Mouse (Mus musculus): ENCODE measurements around the gene Ptprg.

Gene Ptprg

GRCm38 (mm10) chr14:12112548-12113011 is 559.2 kb downstream of the Ptprg start:
- DNase-seq, result peak; percentile 55

GRCm38 (mm10) chr14:12113326-12113725 is 560.0 kb downstream of the Ptprg start:
- DNase-seq, result no peak

GRCm38 (mm10) chr14:12114016-12114415 is 560.7 kb downstream of the Ptprg start:
- DNase-seq, result no peak

DNA sequence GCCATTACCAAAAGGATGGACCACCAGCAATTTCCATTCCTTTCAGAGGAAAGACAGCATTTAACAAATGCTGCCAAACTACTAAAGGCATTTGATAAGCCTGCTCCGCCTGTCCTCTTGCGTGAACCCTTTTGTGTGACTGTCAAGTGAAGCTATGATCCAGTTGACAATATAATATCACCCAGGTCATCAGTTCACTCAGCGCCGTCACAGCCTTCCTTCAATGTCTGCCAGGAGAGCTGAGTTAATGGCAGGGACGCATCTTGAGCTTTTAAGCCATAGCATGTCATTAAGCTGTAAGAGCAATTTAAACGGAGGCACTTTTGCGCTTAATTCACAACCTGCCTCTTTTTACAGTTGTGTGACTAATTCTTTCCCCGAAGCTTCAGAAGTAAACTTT is 565.9 kb downstream of the Ptprg start:
- no peak for DNase-seq

DNA sequence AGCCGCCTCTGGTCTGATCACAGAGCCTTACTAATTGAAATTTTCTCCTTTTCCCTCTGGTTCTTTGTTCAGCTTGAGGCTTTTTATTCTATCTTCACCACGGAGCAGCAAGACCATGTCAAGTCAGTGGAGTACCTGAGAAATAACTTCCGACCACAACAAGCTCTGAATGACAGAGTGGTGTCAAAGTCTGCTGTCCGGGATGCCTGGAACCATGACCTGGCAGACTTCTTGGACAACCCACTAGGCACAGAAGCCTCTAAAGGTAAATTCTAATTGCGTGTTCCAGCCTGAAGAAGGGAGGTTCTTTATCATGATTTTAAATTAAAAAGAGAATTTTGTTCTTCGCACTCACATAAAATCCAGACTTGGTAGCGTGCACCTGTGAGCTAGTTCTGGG is 568.6 kb downstream of the Ptprg start:
- DNase-seq, result no peak

DNA sequence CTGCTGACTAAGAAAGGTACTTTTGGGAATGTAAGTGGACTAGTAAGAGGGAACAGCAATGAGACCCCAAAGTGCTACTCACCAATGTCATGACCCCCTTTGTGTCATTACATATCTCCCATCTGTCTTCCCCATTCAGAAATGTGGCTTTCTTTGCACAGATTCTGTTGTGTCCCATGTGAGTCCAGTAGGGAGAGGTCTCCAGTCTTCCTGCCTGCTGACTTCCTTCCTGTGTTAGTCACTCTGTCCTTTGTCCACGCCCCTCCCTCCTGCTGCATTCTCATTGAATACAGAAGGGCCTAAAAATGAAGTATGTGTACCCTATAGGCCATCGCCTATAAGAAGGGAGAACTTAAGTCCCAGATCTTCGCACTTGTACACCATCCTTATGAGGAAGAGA is 571.4 kb downstream of the Ptprg start:
- no peak for DNase-seq

DNA sequence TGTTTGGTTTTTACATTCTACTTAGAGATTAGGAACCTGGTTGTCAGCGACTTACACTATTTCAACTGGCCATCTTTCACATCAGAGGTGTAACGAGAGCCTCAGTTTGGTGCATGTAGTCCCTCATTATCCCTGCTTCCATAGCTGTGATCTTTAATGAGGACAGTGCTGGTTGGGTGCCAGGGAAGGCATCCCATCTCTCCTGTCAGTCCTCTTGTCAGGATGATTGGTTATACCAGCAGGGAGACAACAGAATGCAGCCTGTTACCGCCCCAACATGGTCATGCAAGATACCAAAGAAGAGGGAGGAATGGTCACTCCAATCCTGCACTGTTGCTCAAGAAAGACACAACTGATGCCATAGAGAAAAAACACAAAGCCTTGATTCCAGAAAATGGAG is 574.6 kb downstream of the Ptprg start:
- DNase-seq, result no peak

- DNase-seq, result peak; percentile 30
Observed at GRCm38 (mm10) chr14:12132046-12132615, 578.8 kb downstream of the Ptprg start.

DNA sequence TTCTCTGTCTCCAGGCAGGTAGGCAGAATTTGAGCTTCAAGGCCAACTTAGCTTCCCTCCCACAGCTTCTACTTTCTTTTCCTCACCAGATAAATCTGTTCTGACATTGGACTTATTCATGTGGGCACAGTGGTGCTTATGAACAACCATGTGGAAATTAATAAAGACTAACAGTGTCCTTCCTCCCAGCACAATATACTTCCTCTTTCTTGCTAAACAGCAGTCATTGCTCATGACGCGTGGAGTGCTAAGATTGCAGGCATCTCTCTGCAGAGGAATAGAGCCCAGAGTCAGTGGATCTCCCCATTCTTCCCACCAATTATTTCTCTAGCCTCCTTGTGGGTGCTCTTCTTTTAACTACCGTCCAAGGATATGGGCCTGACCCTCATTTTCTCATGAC is 579.8 kb downstream of the Ptprg start:
- DNase-seq, result no peak

DNA sequence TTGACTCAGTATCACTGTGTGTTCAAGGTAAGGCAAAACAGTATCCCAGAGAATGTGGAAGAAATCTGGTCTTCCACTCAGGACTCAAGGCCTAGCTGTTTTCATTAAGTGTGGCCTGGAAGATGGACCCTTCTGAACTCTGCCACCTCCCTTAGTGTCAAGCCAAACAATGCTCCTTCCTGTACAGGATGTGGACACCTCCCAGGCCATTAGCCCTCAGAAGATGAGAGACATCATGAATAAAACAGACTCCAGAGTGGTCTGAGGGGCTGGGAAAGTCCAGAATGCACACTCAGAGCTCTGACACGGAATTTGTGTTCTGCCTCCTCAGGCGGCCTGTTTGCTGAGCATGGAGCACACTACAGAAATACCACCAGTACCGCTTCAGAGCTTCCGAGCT is 581.2 kb downstream of the Ptprg start:
- peak; percentile 30 for DNase-seq

DNA sequence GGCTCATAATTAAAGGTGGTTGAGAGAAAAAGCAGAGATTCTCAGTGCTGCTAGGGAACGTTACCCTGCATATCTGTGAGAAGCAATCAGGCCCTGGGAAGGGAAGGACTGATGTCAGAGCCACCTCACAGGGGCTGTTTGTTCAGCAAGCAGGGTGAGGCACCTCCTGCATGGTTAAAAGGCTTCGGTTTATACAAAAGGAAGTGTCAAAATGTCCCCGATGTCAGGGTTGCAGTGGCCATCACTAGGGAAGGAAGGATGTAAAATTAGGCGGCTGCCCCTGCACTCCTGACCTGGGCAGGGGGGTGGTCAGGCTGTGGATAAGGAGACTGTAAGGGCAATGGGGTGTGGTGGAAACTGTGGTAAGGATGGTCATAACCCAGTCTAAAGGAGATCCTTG is 583.2 kb downstream of the Ptprg start:
- DNase-seq, result no peak

GRCm38 (mm10) chr14:12139643-12140481 is 586.5 kb downstream of the Ptprg start:
- peak; percentile 69 for DNase-seq

DNA sequence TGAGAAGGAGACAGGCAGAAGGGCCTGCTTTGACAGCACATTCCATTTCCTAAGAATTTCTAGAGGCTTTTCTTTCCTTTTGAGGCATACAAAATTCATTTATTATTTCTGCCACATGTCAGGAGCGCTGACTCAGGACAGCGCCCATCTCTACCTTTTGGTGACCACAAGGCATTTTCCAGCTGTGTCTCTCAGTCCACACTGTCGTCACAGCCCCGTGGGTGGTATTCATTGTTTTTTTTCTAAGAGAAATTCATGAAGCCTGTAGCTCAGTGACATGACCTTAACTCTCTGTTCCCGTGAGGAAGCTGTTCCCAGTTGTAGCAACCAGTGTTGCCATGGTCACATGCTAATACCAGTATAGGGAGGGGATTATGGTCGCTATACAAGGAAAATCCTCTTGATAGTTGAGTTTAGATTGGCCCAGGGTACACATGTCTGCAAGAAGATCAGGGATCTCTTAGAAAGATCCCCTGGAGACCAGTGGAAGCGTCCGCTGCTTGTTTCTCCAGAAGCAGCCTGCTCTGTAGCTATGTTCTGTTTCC is 590.7 kb downstream of the Ptprg start:
- no peak for DNase-seq

GRCm38 (mm10) chr14:12145919-12146318 is 592.6 kb downstream of the Ptprg start:
- DNase-seq, result no peak

GRCm38 (mm10) chr14:12149529-12149928 is 596.2 kb downstream of the Ptprg start:
- no peak for DNase-seq

- peak; percentile 71 for DNase-seq
Observed at GRCm38 (mm10) chr14:12151927-12152326, 598.6 kb downstream of the Ptprg start.

- no peak for DNase-seq
Observed at GRCm38 (mm10) chr14:12152748-12153147, 599.4 kb downstream of the Ptprg start.

DNA sequence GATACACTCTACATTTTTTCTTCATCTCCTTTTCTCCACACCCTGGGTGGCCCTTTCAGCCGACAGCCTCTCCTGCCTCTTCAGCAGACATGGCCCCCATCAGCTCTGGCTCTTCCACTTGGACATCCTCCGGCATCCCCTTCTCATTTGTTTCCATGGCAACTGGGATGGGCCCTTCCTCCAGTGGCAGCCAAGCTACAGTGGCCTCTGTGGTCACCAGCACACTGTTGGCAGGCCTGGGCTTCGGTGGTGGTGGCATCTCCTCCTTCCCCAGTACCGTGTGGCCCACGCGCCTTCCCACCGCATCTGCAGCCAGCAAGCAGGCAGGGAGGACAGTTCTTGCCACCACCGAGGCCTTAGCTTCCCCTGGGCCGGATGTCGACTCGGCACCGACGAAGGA is 600.3 kb downstream of the Ptprg start:
- DNase-seq, result no peak

GRCm38 (mm10) chr14:12161738-12162310 is 608.5 kb downstream of the Ptprg start:
- DNase-seq, result no peak

GRCm38 (mm10) chr14:12162331-12162854 is 609.1 kb downstream of the Ptprg start:
- no peak for DNase-seq

DNA sequence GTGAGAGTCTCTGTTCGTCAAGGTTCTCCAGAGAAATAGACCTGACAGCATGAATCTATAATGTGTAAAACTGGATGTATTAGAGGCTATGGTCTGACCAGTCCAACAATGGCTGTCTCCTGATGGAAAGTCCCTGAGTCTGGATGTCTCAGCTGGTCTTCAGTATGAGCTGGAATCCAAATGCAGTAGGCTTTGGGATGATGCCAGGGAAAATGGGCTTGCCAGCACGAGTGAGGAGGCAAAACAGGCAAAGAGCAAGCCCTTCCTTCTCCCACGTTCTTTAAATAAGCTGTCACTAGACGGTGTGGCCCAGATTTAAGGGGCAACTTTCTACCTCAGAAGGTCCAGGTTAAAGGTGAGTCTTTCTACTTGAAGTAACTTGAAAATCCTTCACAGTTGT is 609.9 kb downstream of the Ptprg start:
- peak; percentile 36 for DNase-seq

DNA sequence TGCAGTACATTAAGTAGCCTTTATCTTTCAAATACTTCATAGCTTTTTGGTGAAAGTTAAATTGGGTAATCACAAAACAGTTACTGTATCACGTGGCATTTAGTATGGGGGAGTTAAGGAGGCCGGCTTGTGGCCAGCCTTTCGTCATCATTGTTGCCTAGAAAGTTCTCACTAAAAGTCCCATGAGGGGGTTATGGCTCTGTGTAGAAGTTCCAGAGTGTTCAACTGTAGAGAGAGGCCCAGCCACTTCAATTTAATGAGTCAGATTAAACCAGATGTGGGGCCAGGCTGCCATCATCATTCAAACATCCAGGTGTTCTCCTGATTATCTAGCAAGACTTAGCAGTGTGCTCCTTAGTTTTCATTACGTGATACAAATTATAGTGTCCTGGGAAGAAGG is 613.9 kb downstream of the Ptprg start:
- DNase-seq, result no peak

DNA sequence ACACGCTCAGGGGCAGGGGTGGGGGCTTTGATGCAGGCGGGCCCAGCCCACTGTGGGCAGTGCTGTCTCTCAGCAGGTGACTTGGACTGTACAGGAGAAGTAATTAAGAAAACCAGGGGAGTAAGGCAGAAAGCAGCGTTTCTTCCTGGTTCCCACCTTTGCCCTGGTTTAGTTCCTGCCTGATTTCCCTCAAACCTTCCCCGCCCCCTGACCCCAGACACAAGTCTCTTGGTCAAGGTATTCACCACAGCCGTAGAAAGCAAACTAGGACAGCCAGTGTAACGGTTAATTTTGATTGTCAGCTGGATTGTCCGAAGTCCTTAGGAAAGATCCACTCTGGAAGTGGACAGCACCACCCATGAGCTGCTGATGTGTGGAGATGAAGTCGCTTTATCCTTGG is 614.3 kb downstream of the Ptprg start:
- no peak for DNase-seq

DNA sequence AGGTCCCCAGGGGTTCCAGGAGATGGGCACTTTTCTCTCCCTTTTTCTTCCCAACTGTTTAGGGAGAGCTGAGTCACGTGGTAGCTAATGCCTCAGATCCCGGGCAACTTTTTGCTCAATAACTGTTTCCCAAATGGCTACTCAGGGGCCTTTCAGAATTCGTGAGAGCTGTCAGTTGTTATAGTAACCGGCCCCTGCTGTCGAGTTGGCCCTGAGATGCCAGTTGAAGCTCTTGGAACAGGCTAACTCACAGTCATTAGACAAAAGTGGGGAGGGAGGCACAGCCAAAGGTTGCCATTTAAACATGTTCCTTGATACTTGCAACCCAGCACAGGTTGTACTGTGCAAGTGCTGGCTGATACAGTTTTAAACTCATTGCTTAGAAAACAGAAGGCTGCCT is 624.1 kb downstream of the Ptprg start:
- no peak for DNase-seq
